Mouse (Mus musculus): ENCODE data around the gene Notch1. TPM values are rescaled to one million over a fixed set of nuclear protein-coding genes. Genes with fewer than 3 reads are reported as not detected.
A peak's percentile ranks its signal among the peaks of the same experiment; 100 is the strongest.

Notch1 gene
- polyA plus RNA-seq, 1 experiment from 2014 or later: 13.3 TPM

- no peak overlapping the region for H3K4me2 ChIP-seq (ENCODE audit: low read length)
- no peak overlapping the region for H3K9ac ChIP-seq (ENCODE audit: low read depth, low read length)
- 89% methylated on average over 6 of the region's 6 CpGs for WGBS
- no peak overlapping the region for H3K27ac ChIP-seq (ENCODE audit: low read depth, low read length)
- H3K27me3 ChIP-seq (replicated peaks; ENCODE audit: control insufficient read depth, insufficient read depth, low read length): no peaks in the 10 kb centered on the region
- H3K4me3 ChIP-seq (ENCODE audit: low read length): no peak overlapping the region
- H3K9me3 ChIP-seq (ENCODE audit: control insufficient read depth, low read length): no peaks in the 10 kb centered on the region
- no peaks in the 10 kb centered on the region for H3K36me3 ChIP-seq (ENCODE audit: control insufficient read depth, insufficient read depth, low read length)
- ATAC-seq: no peak
- peaks cover 7% of the 10 kb centered on the region for H3K4me1 ChIP-seq (ENCODE audit: control insufficient read depth, insufficient read depth, low read depth, low read length)
Observed at GRCm38 (mm10) chr2:26471652-26472285, 44.7 kb downstream of the Notch1 start.

- Histone ChIP-seq H3K4me2 (ENCODE audit: low read length) (no peak overlapping the region), H3K4me1 (ENCODE audit: control insufficient read depth, insufficient read depth, low read depth, low read length) (peaks cover 7% of the 10 kb centered on the region), H3K4me3 (ENCODE audit: low read length) (no peak overlapping the region), H3K9me3 (ENCODE audit: control insufficient read depth, low read length) (no peaks in the 10 kb centered on the region), H3K36me3 (ENCODE audit: control insufficient read depth, insufficient read depth, low read length) (no peaks in the 10 kb centered on the region), H3K27me3 (replicated peaks; ENCODE audit: control insufficient read depth, insufficient read depth, low read length) (no peaks in the 10 kb centered on the region), H3K9ac (ENCODE audit: low read depth, low read length) (no peak overlapping the region), H3K27ac (ENCODE audit: low read depth, low read length) (no peak overlapping the region)
- WGBS: 90% methylated on average over 17 of the region's 17 CpGs
- no peak for ATAC-seq
Observed at GRCm38 (mm10) chr2:26470967-26471366, 45.5 kb downstream of the Notch1 start.

GRCm38 (mm10) chr2:26468376-26468775 lies 48.1 kb downstream of the Notch1 start:
- no peak overlapping the region for H3K9ac ChIP-seq (ENCODE audit: low read depth, low read length)
- peaks cover 4% of the 10 kb centered on the region for H3K4me1 ChIP-seq (ENCODE audit: control insufficient read depth, insufficient read depth, low read depth, low read length)
- no peaks in the 10 kb centered on the region for H3K9me3 ChIP-seq (ENCODE audit: control insufficient read depth, low read length)
- H3K27me3 ChIP-seq (replicated peaks; ENCODE audit: control insufficient read depth, insufficient read depth, low read length): no peaks in the 10 kb centered on the region
- peaks cover 7% of the 10 kb centered on the region; the same call in 1 of the 2 replicates for H3K36me3 ChIP-seq (ENCODE audit: control insufficient read depth, insufficient read depth, low read length)
- no peak for ATAC-seq
- H3K4me3 ChIP-seq (ENCODE audit: low read length): no peak overlapping the region
- no peak overlapping the region for H3K27ac ChIP-seq (ENCODE audit: low read depth, low read length)
- WGBS: 94% methylated on average over 15 of the region's 15 CpGs
- no peak overlapping the region for H3K4me2 ChIP-seq (ENCODE audit: low read length)

GRCm38 (mm10) chr2:26463412-26463811 lies 53.1 kb downstream of the Notch1 start:
- Histone ChIP-seq H3K4me1 (ENCODE audit: control insufficient read depth, insufficient read depth, low read depth, low read length) (peaks cover 3% of the 10 kb centered on the region; the same call in 1 of the 2 replicates), H3K36me3 (ENCODE audit: control insufficient read depth, insufficient read depth, low read length) (peaks cover 17% of the 10 kb centered on the region; the same call in 1 of the 2 replicates), H3K4me3 (ENCODE audit: low read length) (no peak overlapping the region), H3K9me3 (ENCODE audit: control insufficient read depth, low read length) (no peaks in the 10 kb centered on the region), H3K9ac (ENCODE audit: low read depth, low read length) (no peak overlapping the region), H3K4me2 (ENCODE audit: low read length) (no peak overlapping the region), H3K27me3 (replicated peaks; ENCODE audit: control insufficient read depth, insufficient read depth, low read length) (no peaks in the 10 kb centered on the region), H3K27ac (ENCODE audit: low read depth, low read length) (no peak overlapping the region)
- 98% methylated on average over 6 of the region's 6 CpGs for WGBS
- ATAC-seq: no peak

- no peak overlapping the region for H3K4me3 ChIP-seq (ENCODE audit: low read length)
- H3K9me3 ChIP-seq (ENCODE audit: control insufficient read depth, low read length): no peaks in the 10 kb centered on the region
- no peak overlapping the region for H3K9ac ChIP-seq (ENCODE audit: low read depth, low read length)
- no peak overlapping the region for H3K4me2 ChIP-seq (ENCODE audit: low read length)
- peaks cover 3% of the 10 kb centered on the region; the same call in 1 of the 2 replicates for H3K4me1 ChIP-seq (ENCODE audit: control insufficient read depth, insufficient read depth, low read depth, low read length)
- H3K27me3 ChIP-seq (replicated peaks; ENCODE audit: control insufficient read depth, insufficient read depth, low read length): no peaks in the 10 kb centered on the region
- H3K27ac ChIP-seq (ENCODE audit: low read depth, low read length): no peak overlapping the region
- ATAC-seq: no peak
- WGBS: 79% methylated on average over 3 of the region's 3 CpGs
- peaks cover 17% of the 10 kb centered on the region; the same call in 1 of the 2 replicates for H3K36me3 ChIP-seq (ENCODE audit: control insufficient read depth, insufficient read depth, low read length)
Observed at GRCm38 (mm10) chr2:26462980-26463379, 53.5 kb downstream of the Notch1 start.

- no peak overlapping the region for H3K4me2 ChIP-seq (ENCODE audit: low read length)
- WGBS: 88% methylated on average over 5 of the region's 5 CpGs
- H3K27me3 ChIP-seq (replicated peaks; ENCODE audit: control insufficient read depth, insufficient read depth, low read length): no peaks in the 10 kb centered on the region
- no peak overlapping the region for H3K9ac ChIP-seq (ENCODE audit: low read depth, low read length)
- ATAC-seq: no peak
- H3K4me3 ChIP-seq (ENCODE audit: low read length): no peak overlapping the region
- no peaks in the 10 kb centered on the region for H3K9me3 ChIP-seq (ENCODE audit: control insufficient read depth, low read length)
- H3K36me3 ChIP-seq (ENCODE audit: control insufficient read depth, insufficient read depth, low read length): peaks cover 17% of the 10 kb centered on the region; the same call in 1 of the 2 replicates
- peaks cover 3% of the 10 kb centered on the region; the same call in 1 of the 2 replicates for H3K4me1 ChIP-seq (ENCODE audit: control insufficient read depth, insufficient read depth, low read depth, low read length)
- no peak overlapping the region for H3K27ac ChIP-seq (ENCODE audit: low read depth, low read length)
Observed at GRCm38 (mm10) chr2:26461667-26462066, 54.8 kb downstream of the Notch1 start.

- no peak overlapping the region for H3K4me3 ChIP-seq (ENCODE audit: low read length)
- H3K9me3 ChIP-seq (ENCODE audit: control insufficient read depth, low read length): no peaks in the 10 kb centered on the region
- H3K4me2 ChIP-seq (ENCODE audit: low read length): no peak overlapping the region
- 87% methylated on average over 13 of the region's 13 CpGs for WGBS
- peaks cover 17% of the 10 kb centered on the region; the same call in 1 of the 2 replicates for H3K36me3 ChIP-seq (ENCODE audit: control insufficient read depth, insufficient read depth, low read length)
- ATAC-seq: no peak
- H3K9ac ChIP-seq (ENCODE audit: low read depth, low read length): no peak overlapping the region
- H3K27ac ChIP-seq (ENCODE audit: low read depth, low read length): no peak overlapping the region
- H3K27me3 ChIP-seq (replicated peaks; ENCODE audit: control insufficient read depth, insufficient read depth, low read length): no peaks in the 10 kb centered on the region
- H3K4me1 ChIP-seq (ENCODE audit: control insufficient read depth, insufficient read depth, low read depth, low read length): peaks cover 3% of the 10 kb centered on the region; the same call in 1 of the 2 replicates
Observed at GRCm38 (mm10) chr2:26460837-26461236, 55.6 kb downstream of the Notch1 start.

- Histone ChIP-seq H3K4me1 (ENCODE audit: control insufficient read depth, insufficient read depth, low read depth, low read length) (peaks cover 3% of the 10 kb centered on the region; the same call in 1 of the 2 replicates), H3K9ac (ENCODE audit: low read depth, low read length) (no peak overlapping the region), H3K9me3 (ENCODE audit: control insufficient read depth, low read length) (no peaks in the 10 kb centered on the region), H3K27me3 (replicated peaks; ENCODE audit: control insufficient read depth, insufficient read depth, low read length) (no peaks in the 10 kb centered on the region), H3K36me3 (ENCODE audit: control insufficient read depth, insufficient read depth, low read length) (peaks cover 17% of the 10 kb centered on the region; the same call in 1 of the 2 replicates), H3K4me2 (ENCODE audit: low read length) (no peak overlapping the region), H3K4me3 (ENCODE audit: low read length) (no peak overlapping the region), H3K27ac (ENCODE audit: low read depth, low read length) (no peak overlapping the region)
- 72% methylated on average over 16 of the region's 16 CpGs for WGBS
- ATAC-seq: peak; percentile 34; the same call in 1 of the 2 replicates
Observed at GRCm38 (mm10) chr2:26460097-26460646, 56.3 kb downstream of the Notch1 start.

GRCm38 (mm10) chr2:26459478-26459877 lies 57.0 kb downstream of the Notch1 start:
- WGBS: 38% methylated on average over 5 of the region's 6 CpGs
- H3K27me3 ChIP-seq (replicated peaks; ENCODE audit: control insufficient read depth, insufficient read depth, low read length): no peaks in the 10 kb centered on the region
- H3K4me3 ChIP-seq (ENCODE audit: low read length): no peak overlapping the region
- H3K4me1 ChIP-seq (ENCODE audit: control insufficient read depth, insufficient read depth, low read depth, low read length): peaks cover 3% of the 10 kb centered on the region; the same call in 1 of the 2 replicates
- ATAC-seq: 0 out of 2 replicates have a peak, but pooled peaks have one; percentile 38
- H3K9ac ChIP-seq (ENCODE audit: low read depth, low read length): no peak overlapping the region
- no peaks in the 10 kb centered on the region for H3K9me3 ChIP-seq (ENCODE audit: control insufficient read depth, low read length)
- peaks cover 17% of the 10 kb centered on the region; the same call in 1 of the 2 replicates for H3K36me3 ChIP-seq (ENCODE audit: control insufficient read depth, insufficient read depth, low read length)
- no peak overlapping the region for H3K4me2 ChIP-seq (ENCODE audit: low read length)
- no peak overlapping the region for H3K27ac ChIP-seq (ENCODE audit: low read depth, low read length)

All from hindbrain, embryonic 16.5 days (tissue).